Mouse (Mus musculus): ENCODE data around the gene Ankrd61.

The Ankrd61 gene

GRCm38 (mm10) chr5:143892255-143892886 is 5.1 kb downstream of the Ankrd61 start:
- no peak for DNase-seq

- DNase-seq = no peak
These were observed 6.7 kb downstream of the Ankrd61 start for GRCm38 (mm10) chr5:143890741-143891140.

- no peak for DNase-seq
These were observed 12.2 kb downstream of the Ankrd61 start for GRCm38 (mm10) chr5:143885274-143885673.

- DNase-seq = no peak
These were observed 22.9 kb downstream of the Ankrd61 start for GRCm38 (mm10) chr5:143874571-143874970.

- no peak for DNase-seq
These were observed 25.8 kb downstream of the Ankrd61 start for GRCm38 (mm10) chr5:143871547-143872169.
